Mouse (Mus musculus): ENCODE results near the gene Kdm6b. TPM values are rescaled to one million over a fixed set of nuclear protein-coding genes. Genes with fewer than 3 reads are reported as not detected.
A peak's percentile ranks its signal among the peaks of the same experiment; 100 is the strongest.
"Not testable (repeated sequence)": the region's sequence is repeated elsewhere in the genome, so short reads cannot be mapped to it uniquely, and the experiment has no call there.

Gene Kdm6b
- total and polyA plus RNA-seq, 3 experiments, result 4.8 to 145 (median 111) TPM

GRCm38 (mm10) chr11:69398486-69399200, 14.8 kb downstream of the Kdm6b start:
- ATAC-seq (ENCODE audit: extremely low read depth, insufficient number of reproducible peaks, low FRiP score, poor library complexity, severe bottlenecking), result no peak
- Histone ChIP-seq H3K36me3 (replicated peaks) (peaks cover 69% of the 10 kb centered on the region), H3K9me3 (replicated peaks) (peaks cover 8% of the 10 kb centered on the region), H3K4me3 (ENCODE audit: low read depth, low read length) (peak overlapping the region; percentile 68; the same call in 1 of the 2 replicates), H3K27me3 (ENCODE audit: insufficient read depth, low read length) (no peaks in the 10 kb centered on the region), H3K4me1 (ENCODE audit: insufficient read depth, low read depth, low read length) (peaks cover 56% of the 10 kb centered on the region)
- no peak for DNase-seq (ENCODE audit: low spot score)
- TF ChIP-seq POLR2AphosphoS5 (IDR thresholded peaks at IDR 0.05; ENCODE audit: insufficient replicate concordance, low read depth, low read length), result no peak
- no peak for TF ChIP-seq TAL1 (conservative IDR thresholded peaks at IDR 0.05; ENCODE audit: low read depth, low read length)
- no peak for TF ChIP-seq CTCF (IDR thresholded peaks at IDR 0.05; ENCODE audit: low read depth, low read length)
- TF ChIP-seq GATA1 (IDR thresholded peaks at IDR 0.05; ENCODE audit: borderline replicate concordance, low read length), result no peak
- TF ChIP-seq GATA2 (IDR thresholded peaks at IDR 0.05; ENCODE audit: borderline replicate concordance, low read depth, low read length), result no peak

GRCm38 (mm10) chr11:69398059-69398458, 15.4 kb downstream of the Kdm6b start, which contains the start of gene Tmem88:
TSS of gene Tmem88 (minus strand) at chr11:69398234.
- Histone ChIP-seq H3K36me3 (replicated peaks) (peaks cover 64% of the 10 kb centered on the region), H3K4me1 (ENCODE audit: insufficient read depth, low read depth, low read length) (peaks cover 53% of the 10 kb centered on the region), H3K4me3 (ENCODE audit: low read depth, low read length) (peak within 1 kb of the TSS; percentile 68), H3K27me3 (ENCODE audit: insufficient read depth, low read length) (no peaks in the 10 kb centered on the region), H3K9me3 (replicated peaks) (peaks cover 8% of the 10 kb centered on the region)
- ATAC-seq (ENCODE audit: extremely low read depth, insufficient number of reproducible peaks, low FRiP score, poor library complexity, severe bottlenecking), result no peak
- no peak for DNase-seq (ENCODE audit: low spot score)
- TF ChIP-seq GATA2 (IDR thresholded peaks at IDR 0.05; ENCODE audit: borderline replicate concordance, low read depth, low read length), result no peak
- no peak for TF ChIP-seq CTCF (IDR thresholded peaks at IDR 0.05; ENCODE audit: low read depth, low read length)
- TF ChIP-seq POLR2AphosphoS5 (IDR thresholded peaks at IDR 0.05; ENCODE audit: insufficient replicate concordance, low read depth, low read length), result no peak
- TF ChIP-seq GATA1 (IDR thresholded peaks at IDR 0.05; ENCODE audit: borderline replicate concordance, low read length), result no peak
- TF ChIP-seq TAL1 (conservative IDR thresholded peaks at IDR 0.05; ENCODE audit: low read depth, low read length), result no peak

GRCm38 (mm10) chr11:69397581-69398057, 15.9 kb downstream of the Kdm6b start:
- ATAC-seq (ENCODE audit: extremely low read depth, insufficient number of reproducible peaks, low FRiP score, poor library complexity, severe bottlenecking), result no peak
- H3K4me1 ChIP-seq (ENCODE audit: insufficient read depth, low read depth, low read length), result peaks cover 53% of the 10 kb centered on the region
- no peak for DNase-seq (ENCODE audit: low spot score)
- no peaks in the 10 kb centered on the region for H3K27me3 ChIP-seq (ENCODE audit: insufficient read depth, low read length)
- peaks cover 8% of the 10 kb centered on the region for H3K9me3 ChIP-seq (replicated peaks)
- peak overlapping the region; percentile 68 for H3K4me3 ChIP-seq (ENCODE audit: low read depth, low read length)
- H3K36me3 ChIP-seq (replicated peaks), result peaks cover 59% of the 10 kb centered on the region
- TF ChIP-seq POLR2AphosphoS5 (IDR thresholded peaks at IDR 0.05; ENCODE audit: insufficient replicate concordance, low read depth, low read length), result no peak
- no peak for TF ChIP-seq CTCF (IDR thresholded peaks at IDR 0.05; ENCODE audit: low read depth, low read length)
- TF ChIP-seq GATA2 (IDR thresholded peaks at IDR 0.05; ENCODE audit: borderline replicate concordance, low read depth, low read length), result no peak
- no peak for TF ChIP-seq TAL1 (conservative IDR thresholded peaks at IDR 0.05; ENCODE audit: low read depth, low read length)
- TF ChIP-seq GATA1 (IDR thresholded peaks at IDR 0.05; ENCODE audit: borderline replicate concordance, low read length), result no peak

GRCm38 (mm10) chr11:69396772-69397171, 16.7 kb downstream of the Kdm6b start:
- no peaks in the 10 kb centered on the region for H3K27me3 ChIP-seq (ENCODE audit: insufficient read depth, low read length)
- DNase-seq (ENCODE audit: low spot score) (no peak), ATAC-seq (ENCODE audit: extremely low read depth, insufficient number of reproducible peaks, low FRiP score, poor library complexity, severe bottlenecking) (no peak)
- no peak for TF ChIP-seq CTCF (IDR thresholded peaks at IDR 0.05; ENCODE audit: low read depth, low read length)
- TF ChIP-seq POLR2AphosphoS5 (IDR thresholded peaks at IDR 0.05; ENCODE audit: insufficient replicate concordance, low read depth, low read length), result no peak
- no peak for TF ChIP-seq GATA1 (IDR thresholded peaks at IDR 0.05; ENCODE audit: borderline replicate concordance, low read length)
- TF ChIP-seq TAL1 (conservative IDR thresholded peaks at IDR 0.05; ENCODE audit: low read depth, low read length), result no peak
- no peak for TF ChIP-seq GATA2 (IDR thresholded peaks at IDR 0.05; ENCODE audit: borderline replicate concordance, low read depth, low read length)
- H3K4me3 ChIP-seq (ENCODE audit: low read depth, low read length), result peak overlapping the region; percentile 81
- H3K4me1 ChIP-seq (ENCODE audit: insufficient read depth, low read depth, low read length), result peaks cover 49% of the 10 kb centered on the region
- H3K36me3 ChIP-seq (replicated peaks), result peaks cover 54% of the 10 kb centered on the region
- peaks cover 8% of the 10 kb centered on the region for H3K9me3 ChIP-seq (replicated peaks)

GRCm38 (mm10) chr11:69395634-69396373, 17.7 kb downstream of the Kdm6b start:
- H3K9me3 ChIP-seq (replicated peaks), result peaks cover 3% of the 10 kb centered on the region
- H3K36me3 ChIP-seq (replicated peaks), result peaks cover 44% of the 10 kb centered on the region
- peaks cover 39% of the 10 kb centered on the region for H3K4me1 ChIP-seq (ENCODE audit: insufficient read depth, low read depth, low read length)
- peak overlapping the region; percentile 81 for H3K4me3 ChIP-seq (ENCODE audit: low read depth, low read length)
- H3K27me3 ChIP-seq (ENCODE audit: insufficient read depth, low read length), result no peaks in the 10 kb centered on the region
- ATAC-seq (ENCODE audit: extremely low read depth, insufficient number of reproducible peaks, low FRiP score, poor library complexity, severe bottlenecking), result peak; percentile 74
- TF ChIP-seq GATA2 (IDR thresholded peaks at IDR 0.05; ENCODE audit: borderline replicate concordance, low read depth, low read length) (no peak), POLR2AphosphoS5 (IDR thresholded peaks at IDR 0.05; ENCODE audit: insufficient replicate concordance, low read depth, low read length) (peak; percentile 80; the same call in 1 of the 2 replicates), TAL1 (conservative IDR thresholded peaks at IDR 0.05; ENCODE audit: low read depth, low read length) (no peak), GATA1 (IDR thresholded peaks at IDR 0.05; ENCODE audit: borderline replicate concordance, low read length) (no peak), CTCF (IDR thresholded peaks at IDR 0.05; ENCODE audit: low read depth, low read length) (no peak)
- DNase-seq (ENCODE audit: low spot score), result peak; percentile 82

GRCm38 (mm10) chr11:69395235-69395633, 18.2 kb downstream of the Kdm6b start, which contains the start of the genes Naa38 and Cyb5d1:
TSS of gene Naa38 (plus strand) at chr11:69395487.
TSS of gene Cyb5d1 (minus strand) at chr11:69395631.
- H3K27me3 ChIP-seq (ENCODE audit: insufficient read depth, low read length); H3K9me3 ChIP-seq (replicated peaks); DNase-seq (ENCODE audit: low spot score): not testable (repeated sequence)
- H3K4me1 ChIP-seq (ENCODE audit: insufficient read depth, low read depth, low read length), result peaks cover 37% of the 10 kb centered on the region
- ATAC-seq (ENCODE audit: extremely low read depth, insufficient number of reproducible peaks, low FRiP score, poor library complexity, severe bottlenecking), result peak; percentile 73
- peaks cover 41% of the 10 kb centered on the region for H3K36me3 ChIP-seq (replicated peaks)
- peak within 1 kb of the TSS; percentile 81 for H3K4me3 ChIP-seq (ENCODE audit: low read depth, low read length)

- not testable (repeated sequence) for DNase-seq (ENCODE audit: low spot score); H3K9me3 ChIP-seq (replicated peaks); H3K27me3 ChIP-seq (ENCODE audit: insufficient read depth, low read length); ATAC-seq (ENCODE audit: extremely low read depth, insufficient number of reproducible peaks, low FRiP score, poor library complexity, severe bottlenecking)
- peak overlapping the region; percentile 81 for H3K4me3 ChIP-seq (ENCODE audit: low read depth, low read length)
- peaks cover 38% of the 10 kb centered on the region for H3K36me3 ChIP-seq (replicated peaks)
- H3K4me1 ChIP-seq (ENCODE audit: insufficient read depth, low read depth, low read length), result peaks cover 36% of the 10 kb centered on the region
Observed at GRCm38 (mm10) chr11:69394591-69395167, 18.8 kb downstream of the Kdm6b start.
